Mouse (Mus musculus): ENCODE data around the gene Bhmt2. TPM values are rescaled to one million over a fixed set of nuclear protein-coding genes. Genes with fewer than 3 reads are reported as not detected.

Gene Bhmt2
- total RNA-seq (2023), result not detected

GRCm38 (mm10) chr13:93674131-93674561 is at the start of gene Bhmt2, which contains the start of gene Dmgdh:
TSS of gene Bhmt2 (minus strand) at chr13:93674302.
TSS of gene Dmgdh (plus strand) at chr13:93674433.

DNA sequence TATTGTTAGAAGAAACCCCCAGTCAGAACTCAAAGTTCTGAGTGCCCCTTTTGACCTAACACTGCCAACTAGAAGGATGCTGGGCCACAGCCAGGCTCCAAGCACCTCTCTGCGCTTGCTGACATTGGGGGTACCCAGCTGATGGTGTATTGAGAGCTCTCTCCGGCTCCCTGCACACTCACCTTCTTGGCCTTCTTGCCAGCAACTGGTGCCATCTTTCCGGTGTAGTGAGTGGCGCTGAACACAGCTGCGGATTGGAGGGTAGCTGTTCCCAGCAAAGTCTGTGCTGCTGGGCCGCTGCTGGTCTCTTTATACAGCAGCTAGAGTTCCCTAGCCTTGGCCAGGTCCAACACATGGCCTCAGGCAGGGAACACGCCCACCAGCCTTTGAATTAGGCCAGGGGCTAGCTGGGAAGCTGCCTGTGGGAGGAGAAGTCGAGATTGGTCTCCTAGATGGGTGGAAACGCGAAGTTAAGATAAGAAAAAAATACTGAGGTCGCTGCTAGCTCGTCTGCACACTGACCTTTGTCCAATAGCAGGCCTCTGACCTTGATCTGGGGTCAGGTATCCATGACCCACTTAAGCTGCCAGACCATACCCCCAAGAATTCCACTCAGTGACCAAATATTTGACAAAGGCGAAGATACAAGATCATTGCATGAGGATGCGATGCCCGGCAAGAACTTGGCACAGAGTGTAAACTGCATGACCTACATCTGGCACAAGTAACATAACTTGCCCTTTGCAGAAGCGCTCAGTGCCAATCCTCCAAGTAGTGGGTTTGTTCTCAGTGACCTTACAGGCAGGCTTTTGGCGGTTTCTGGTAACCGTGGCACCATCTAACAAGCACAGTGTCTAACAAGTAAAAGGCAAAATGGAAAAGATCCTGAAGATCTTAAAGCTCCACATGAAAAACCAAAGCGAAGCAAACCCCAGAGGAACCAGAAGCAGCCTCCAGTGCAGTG is 36.5 kb downstream of the Bhmt2 start, which contains the start of gene Bhmt:
Bhmt (minus strand) TSS at position 680 of the 964 bp plus-strand sequence.

Other genes with a start within 250 kb of the Bhmt2 start
- 157 TPM for gene Jmy, start 174.5 kb downstream of the Bhmt2 start, total RNA-seq (2023)
- 0.32 TPM for gene Bhmt, start 36.3 kb downstream of the Bhmt2 start, total RNA-seq (2023)
- not detected for gene Dmgdh, start 131 bp upstream of the Bhmt2 start, total RNA-seq (2023)
- gene Arsb, start 97.3 kb upstream of the Bhmt2 start, total RNA-seq (2023), result 13.2 TPM